Mouse (Mus musculus) CD4-positive helper T cell, adult 2 months (primary cell): ENCODE data around the gene Gm9903.

Experiments used
- DNase-seq: peaks from one replicate; pipeline ENCODE4 v3.0.0-alpha.2; 2012; ENCODE audit warnings: low read depth, missing footprints, low spot score

Gene Gm9903

DNA sequence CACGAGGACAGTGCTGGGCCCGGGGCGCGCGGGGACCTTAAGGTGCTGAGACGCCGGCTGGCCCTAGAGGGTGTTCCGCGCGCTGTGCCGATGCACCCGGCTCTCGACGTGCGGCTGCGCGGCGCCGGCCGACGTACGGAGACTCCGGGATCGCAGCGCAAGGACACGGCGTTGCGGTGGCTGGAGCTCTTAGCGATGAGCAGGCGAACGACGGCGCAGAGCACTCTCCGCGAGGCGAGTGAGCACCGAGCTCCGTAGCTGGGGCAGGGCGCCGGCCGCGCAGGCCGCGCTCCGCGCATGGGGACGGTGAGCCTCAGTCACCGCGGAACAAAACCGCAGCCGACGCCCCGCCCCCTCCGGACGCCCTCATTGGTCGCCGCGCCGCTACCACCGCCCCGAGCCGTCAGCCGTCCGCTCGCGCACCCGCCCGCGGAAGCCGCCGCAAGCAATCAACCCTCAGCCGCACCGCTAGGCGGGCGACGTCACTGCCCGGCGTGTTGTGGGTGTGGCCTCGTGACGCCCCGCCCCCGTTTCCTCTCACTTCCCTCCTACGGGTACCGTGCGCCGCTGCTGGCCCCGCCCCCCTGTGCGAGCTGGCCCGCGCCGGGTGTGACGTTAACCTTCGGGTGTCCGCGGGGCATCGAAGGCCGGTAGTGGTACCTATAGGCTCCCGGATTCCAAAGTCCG is at the start of gene Gm9903, which contains the start of gene Fam53a:
TSS of gene Gm9903 (plus strand) at position 625 of the 687 bp plus-strand sequence.
TSS of gene Fam53a (minus strand) at position 335 of the 687 bp plus-strand sequence.
- DNase-seq: peak; percentile 99

DNA sequence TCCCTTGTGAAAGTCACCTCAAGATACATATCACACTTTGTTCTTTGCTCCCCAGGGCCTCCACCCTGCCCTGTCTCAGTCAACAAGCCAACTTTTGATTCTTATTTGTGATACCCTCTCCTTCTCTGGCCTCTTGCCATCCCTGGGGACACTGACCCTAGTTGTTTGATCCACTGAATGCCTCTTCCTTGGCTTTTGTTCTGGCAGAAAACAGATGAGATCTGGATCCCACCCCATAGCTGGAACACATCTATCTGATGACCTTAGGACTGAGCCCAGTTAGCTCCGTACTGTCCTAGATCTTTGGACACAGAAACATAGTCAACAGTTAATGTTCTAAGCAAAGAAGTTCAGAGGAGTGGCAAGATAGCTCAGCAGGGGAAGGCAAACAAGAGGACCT is 49.4 kb upstream of the Gm9903 start:
- no peak for DNase-seq

DNA sequence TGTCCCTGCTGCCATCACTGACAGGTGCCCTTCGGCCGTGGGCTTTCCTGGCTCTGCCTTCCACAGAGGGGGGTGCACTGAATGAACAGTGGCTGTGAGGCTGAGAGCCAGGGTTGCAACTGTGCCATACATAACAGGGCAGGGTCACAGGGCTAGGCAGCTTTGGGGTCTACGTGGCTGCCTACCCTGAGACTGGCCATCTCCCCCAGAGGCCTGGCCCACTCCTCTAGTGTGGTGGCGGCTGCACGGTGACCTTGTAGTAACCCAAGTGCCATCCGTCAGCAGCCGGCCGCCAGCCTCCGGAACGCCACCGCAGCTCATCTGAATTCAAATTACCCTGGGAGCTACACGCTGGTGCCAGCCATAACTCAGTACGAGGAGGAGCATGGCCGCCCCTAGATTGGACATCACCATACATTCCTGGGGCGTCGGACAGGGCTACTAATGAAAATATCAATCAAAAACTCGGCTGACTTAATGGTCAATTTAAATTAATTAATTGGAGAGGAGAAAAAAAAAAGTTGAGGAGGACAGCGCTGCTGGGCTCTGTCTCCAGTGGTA is 42.1 kb upstream of the Gm9903 start:
- DNase-seq: no peak

DNA sequence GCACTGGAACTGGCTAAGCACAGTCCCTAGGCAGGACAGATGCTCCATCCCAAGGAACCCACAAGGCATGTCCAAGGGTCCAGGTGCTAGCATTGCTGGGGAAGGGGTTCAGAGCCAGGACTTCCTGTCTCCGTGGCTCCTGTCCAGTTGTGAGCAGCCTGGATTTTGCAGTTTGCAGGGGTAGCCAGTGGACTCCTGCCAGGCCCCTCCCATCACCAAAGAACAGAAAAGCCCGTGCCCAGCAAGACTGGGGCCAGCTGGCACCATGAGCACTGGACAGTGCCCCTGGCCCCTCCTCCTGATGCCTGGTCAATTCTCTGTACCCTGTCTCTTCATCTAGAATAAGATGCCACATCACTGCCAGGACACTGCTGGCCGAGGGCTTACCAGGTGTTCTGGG is 41.7 kb upstream of the Gm9903 start:
- no peak for DNase-seq

DNA sequence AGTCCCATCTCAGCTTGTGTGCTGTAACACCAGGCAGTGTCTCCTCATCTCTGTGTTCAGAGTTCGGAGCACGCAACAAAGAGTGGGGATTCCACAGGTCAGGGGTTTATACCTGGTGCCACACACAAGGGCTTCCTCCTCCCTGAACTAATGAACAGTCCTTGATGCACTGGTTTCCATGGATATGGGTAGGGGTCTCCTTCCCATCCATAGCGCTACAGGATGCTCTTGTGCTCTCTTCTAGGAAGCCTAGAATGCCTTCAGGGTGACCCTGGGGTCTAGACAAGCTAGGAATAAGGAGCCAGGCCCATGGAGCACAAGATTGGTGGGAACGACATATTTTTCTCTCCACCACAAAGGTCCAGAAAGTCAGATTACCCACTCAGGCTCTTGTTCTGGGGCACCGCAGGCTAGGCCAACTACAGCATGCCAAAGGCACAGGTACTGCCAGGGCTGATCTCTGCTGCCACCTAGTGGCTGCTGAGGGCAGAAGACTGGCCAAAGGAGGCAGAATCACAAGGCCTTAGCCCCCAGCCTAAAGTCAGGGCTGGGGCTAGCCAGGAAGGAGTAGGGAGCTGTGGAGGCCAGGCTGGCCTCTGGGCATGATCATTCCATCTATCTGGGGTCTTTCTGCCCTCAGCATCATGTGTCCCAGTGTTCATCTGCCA is 40.4 kb upstream of the Gm9903 start:
- DNase-seq: peak; percentile 73

DNA sequence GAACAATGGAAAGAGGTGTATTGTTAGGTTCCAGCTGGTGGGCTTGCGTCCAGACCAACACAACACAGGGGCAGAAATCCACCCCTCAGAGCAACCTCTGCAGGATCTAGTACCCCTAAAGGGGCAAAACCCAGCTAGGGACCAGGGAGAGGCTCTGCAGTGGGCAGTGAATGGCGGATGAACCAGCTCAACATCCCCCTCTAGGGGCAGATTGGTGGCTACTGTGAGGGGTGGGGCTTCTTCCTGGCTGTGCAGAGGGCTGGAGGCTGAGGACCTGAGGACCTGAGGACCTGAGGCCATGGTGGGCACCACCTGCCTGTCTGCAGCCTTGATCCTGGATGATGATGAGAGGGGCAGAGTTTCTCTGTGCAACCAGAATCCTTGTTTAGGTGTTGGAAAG is 36.1 kb upstream of the Gm9903 start:
- no peak for DNase-seq

DNA sequence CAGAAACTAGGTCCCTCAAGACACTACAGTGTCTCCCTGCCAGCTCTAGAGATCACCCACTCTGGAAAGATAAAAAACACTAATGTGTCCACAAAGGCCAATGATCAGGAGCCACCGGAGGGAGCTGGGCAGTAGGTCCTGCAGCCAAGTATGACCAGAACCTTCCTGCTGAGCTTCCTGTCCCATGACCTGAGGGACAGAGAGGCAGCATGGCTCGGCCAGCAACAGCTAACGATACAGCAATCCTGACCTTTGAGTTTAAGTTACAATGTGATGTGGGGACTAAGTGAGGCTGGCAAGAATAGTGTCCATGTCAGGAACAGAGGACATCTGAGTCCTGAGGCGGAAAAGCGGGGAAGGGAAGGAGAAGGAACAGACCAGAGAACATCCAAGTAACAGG is 24.4 kb upstream of the Gm9903 start:
- no peak for DNase-seq

DNA sequence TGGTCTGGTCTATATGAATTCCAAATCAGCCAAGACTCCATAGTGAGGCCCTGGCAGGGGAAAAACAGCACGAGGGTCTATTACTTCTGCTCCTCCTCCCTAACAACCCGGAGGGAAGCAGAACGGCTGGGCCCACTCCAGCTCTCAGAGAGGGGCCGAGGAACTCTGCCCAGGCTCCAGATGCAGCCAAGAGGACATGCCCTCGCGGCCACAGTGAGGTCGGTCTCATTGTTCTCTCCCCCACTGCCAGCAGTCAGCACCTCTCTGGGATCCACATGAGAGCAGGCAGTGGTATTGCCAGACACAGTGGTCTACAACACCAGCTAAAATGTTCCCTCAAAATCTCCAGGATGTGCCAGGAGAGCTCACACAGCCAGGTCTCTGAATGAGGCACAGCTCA is 23.1 kb upstream of the Gm9903 start:
- DNase-seq: no peak

DNA sequence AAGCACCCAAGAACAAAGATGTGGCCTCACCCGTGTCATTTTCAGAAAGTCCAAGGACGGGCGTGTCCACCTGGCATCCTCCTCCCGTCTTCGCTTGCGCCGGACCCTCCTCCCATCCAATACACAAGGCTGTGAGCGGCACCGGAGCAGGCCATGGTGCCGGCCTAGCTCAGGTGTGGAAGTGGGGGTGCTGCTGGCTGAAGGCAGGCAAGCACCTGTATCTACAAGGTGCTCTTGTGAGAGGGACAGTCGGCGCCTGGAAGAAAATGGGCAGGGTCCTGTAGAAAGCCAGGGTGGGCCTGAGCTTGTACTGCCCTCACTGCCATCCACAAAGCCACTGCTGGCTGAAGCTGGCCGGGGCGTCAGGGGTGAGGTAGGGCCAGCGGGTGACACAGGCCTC is 22.3 kb upstream of the Gm9903 start:
- no peak for DNase-seq

DNA sequence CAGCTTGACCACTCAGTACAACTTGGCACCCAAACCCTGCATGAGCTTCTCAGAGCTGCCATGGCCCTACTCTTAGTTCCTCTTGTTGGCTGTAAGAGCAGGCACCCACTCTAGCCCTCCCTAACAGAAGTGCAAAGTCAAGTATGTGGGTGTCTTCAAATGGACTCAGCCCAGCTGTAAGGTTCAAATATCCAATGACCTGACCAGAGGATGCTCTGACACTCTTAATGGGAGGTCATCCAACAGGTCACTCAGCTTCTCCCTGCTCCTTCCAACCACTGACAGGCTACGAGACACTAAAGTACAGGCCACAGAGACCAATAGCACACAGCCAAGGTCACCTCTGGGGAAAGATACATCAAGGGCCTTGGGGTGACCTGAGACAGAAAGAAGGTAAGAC is 20.5 kb upstream of the Gm9903 start:
- no peak for DNase-seq

DNA sequence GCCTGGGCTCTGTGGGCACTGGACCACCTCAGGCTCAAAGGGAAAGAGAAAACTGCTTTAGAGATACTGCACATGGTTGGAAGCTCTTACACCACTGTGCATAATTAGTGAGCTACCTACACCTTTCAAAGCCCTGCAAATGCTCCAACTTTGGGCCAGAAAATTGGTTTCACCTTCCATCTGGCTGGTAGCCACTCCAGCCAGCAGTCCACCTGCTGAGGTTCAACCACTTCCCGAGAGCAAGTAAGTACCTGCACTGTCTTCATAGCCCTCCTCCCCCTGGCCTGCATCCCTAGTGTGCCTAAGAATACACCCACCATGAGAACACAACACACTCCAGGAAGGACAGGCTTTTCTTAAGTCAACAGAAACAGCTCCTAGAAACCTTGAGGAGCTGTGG is 17.9 kb upstream of the Gm9903 start:
- no peak for DNase-seq

DNA sequence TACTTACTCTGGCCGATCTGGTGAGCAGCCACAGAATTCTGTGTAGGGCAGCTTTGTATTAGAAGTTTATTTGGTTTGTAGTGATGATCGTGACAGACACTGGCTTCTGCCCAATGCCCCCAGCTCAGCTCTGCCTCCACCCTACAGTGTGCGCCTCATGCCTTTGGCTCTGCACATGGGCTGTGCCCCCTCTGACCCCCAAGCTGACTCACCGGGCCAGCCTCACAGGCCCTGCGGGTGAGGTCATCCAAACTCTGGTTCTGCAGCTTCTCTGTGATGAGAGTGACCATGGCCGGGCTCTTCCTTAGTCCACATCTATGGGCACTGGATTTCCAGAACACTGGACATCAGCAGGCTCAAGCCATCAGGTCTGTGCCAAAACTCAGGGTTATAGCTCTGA is 15.3 kb upstream of the Gm9903 start:
- no peak for DNase-seq

DNA sequence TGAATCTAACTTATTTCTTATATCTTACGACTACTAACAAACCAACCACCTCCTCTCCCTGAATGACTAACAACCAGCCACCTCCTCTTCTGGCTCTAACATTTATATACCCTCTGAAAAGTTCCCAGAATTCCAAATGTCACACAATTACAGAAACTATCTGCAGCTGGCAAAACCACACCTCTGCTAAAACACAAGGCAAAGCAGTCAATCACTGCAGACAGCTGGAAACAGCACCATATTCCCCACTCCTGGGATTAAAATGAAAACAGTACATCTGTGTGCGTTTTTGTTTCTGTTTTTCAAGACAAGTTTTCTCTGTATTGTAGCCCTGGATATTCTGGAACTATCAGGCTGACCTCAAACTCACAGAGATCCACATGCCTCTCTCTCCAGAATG is 7.1 kb upstream of the Gm9903 start:
- DNase-seq: no peak

DNA sequence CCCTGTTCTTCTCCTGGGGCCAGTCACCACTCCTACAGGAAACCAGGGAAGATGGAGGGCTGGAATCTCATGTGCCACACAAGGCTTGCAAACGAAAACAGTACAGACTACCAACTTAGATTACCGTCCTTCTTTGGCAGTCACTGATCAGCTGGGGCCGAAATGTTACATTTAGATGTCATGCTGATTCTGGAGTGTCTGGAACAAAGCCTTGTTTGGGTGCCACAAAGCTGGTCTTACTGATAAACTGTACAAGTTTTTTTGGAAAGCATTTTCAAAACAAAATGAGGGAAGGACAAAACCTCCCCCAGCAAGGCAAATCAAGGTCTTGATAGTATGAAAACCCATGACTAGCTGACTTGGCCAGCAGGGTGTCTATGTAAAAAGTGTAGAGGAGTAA is 6.0 kb upstream of the Gm9903 start:
- no peak for DNase-seq

DNA sequence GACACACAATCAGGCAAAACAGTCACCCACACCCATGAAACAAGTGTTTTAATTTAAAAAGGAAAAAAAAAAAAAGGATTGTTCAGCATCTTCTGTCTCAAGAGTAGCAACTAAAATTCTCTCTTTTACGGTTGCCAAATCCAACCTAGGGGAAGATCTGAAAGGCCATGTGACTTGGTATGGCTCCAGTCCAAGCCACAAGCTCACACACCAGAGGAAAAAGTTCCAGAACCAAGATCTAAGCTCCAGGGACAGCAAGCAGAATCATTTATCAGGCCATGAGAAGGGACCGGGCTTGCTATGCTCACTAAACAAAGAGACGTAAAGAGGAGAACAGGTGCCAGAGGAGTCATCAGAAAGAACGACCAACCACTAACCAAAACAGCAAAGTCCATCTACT is 1.8 kb upstream of the Gm9903 start:
- peak; percentile 42 for DNase-seq

DNA sequence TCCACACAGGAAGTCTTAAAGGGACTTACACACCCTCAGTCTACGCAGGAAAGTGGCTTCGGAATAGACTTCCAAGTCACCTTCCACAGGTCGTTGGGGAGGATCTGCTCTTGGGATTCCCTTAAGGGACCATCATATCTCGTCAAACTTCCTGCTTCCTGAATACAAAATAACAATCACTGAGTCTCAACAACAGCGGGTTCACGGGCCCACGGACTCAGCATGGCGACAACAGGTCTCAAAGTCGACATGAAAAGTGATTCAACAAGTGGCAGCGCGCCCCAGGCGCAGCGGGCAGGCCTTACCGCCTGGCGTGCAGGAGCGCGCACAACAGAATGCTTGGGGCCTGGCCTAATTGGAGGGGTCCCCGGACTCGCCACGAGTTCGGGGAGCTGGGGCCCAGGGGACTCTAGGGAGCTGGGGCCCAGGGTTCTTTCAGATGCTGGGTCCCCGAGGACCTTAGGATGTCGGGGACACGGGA is 865 bp upstream of the Gm9903 start:
- peak; percentile 83 for DNase-seq

DNA sequence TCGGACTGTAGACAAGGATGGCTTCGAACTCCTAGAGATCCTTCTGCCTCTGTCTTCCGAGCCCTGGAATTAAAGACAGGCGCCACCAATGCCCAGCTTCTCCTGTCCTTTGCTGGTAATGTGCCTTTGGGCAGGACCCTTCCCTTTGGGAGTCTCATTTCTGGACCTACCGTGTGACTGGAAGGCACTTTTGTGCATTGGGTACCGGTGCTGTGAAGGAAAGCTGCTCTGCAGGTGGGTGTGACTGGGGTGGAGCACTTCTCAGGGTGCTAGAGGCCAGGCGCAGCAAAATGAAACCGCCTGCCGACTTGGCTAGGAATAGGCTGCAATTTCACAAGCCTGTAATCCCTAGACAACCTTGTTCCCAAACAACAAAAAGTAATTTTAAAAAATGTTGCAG is 336 bp downstream of the Gm9903 start:
- peak; percentile 69 for DNase-seq

DNA sequence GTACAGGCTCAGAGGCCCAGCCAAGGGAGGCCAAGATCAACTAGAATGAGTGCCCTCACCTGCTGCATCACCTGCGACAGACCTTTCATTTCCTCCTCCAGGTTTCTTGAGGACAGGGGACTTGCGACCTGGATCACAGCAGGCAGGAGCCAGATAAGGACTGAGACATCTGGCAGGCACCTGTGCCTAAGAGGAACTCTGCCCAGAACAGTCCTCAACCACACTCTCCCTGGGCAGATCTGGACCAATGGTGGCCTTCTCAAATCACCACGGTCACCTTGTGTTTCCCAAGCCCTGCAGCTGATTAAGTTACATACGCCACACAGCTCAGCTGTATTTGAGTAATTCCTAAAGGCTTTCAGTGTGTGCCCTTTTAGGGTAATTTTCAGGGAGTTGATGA is 890 bp downstream of the Gm9903 start:
- no peak for DNase-seq

DNA sequence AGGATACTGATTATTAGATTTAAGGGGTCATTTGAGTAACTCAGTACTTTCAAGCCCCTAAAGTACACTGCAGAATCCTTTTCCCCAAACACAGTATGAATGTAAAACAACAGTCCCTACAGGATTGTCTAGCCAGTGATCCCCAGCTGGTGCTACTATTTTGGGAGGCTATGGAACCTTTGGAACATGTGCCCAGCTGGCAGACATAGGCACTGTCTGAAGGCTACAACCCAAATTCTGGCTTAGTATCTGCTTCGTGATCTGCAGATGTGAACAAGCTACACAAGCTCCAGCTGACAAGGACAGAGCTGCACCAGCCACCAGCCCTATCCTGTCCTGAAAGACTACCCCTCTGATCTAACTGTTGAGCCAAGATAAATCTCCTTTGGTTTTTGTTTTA is 2.8 kb downstream of the Gm9903 start:
- DNase-seq: no peak

DNA sequence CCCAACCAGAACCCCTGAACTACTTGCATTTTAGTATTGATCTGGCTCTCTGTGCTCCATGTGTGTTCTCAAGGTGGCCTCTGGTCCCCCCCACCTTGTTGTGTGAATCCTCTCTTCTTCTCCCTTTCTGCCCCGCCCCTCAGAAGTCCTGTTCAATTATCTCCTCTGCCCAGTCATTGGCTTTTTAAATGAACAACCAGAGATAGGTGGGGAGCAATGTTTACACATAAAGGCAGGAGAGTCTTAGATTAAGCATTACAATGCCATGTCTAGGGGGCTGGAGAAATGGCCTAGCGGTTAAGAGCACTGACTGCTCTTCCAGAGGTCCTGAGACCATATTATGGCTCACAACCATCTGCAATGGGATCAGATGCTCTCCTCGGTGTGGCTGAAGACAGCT is 5.6 kb downstream of the Gm9903 start:
- DNase-seq: no peak

DNA sequence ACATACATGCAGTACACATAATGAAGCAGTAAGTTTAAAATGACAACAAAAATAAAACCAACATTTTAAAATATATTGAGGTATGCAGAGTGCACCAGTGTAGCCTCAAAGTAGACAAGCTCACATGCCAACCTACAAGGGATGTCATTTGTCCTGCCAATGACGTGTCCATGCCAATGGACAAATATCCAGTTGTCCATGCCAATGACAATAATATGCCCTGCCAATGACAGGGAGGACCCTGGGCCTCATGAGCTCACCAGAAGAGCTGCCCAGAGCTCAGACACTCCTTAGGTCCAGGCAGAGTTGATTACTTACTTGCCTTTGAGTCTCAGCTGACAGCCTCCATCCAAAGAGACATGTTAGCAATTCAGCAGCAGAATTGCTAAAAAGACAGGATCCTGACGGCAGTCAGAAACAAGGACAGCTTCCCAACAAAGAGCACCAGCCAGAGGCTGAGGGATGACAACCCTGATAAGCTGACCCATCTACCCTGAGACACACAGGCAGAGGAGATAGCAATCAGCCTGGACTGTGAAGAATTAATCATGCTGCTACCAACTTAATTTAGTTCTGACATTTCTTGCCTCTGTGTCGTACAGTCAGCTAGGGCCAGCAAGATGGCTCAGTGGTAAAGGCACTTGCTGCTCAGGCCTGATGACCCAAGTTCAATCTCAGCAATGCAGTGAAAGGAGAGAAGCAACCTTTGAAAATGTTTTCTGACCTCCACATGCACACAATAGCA is 8.1 kb downstream of the Gm9903 start:
- DNase-seq: no peak

DNA sequence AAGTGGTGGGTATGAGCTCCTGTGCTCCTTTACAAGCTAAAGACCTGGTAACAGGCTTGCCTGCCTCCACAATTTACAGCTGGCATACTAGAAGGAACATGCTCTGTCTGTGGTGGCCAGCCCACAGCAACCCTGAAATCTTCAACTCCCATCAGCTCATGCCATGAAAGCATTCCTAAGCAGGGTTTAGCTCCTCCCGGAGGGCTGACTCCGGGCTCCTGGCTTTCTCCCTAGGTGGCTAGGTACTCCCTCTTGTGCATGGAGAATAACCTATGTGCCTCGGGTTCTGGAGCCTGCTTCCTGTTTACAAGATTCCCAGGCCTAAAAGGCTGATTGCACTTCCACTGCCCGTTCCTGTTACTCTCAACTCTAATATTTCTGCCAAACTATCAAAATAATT is 9.1 kb downstream of the Gm9903 start:
- no peak for DNase-seq
